Mouse (Mus musculus) cerebellum, postnatal 10 days (tissue): ENCODE data around the gene Recql5.
A peak's percentile ranks its signal among the peaks of the same experiment; 100 is the strongest.

Source experiments
- DNase-seq, 2 experiments: peaks; one replicate each; pipeline ENCODE4 v3.0.0; 2021; ENCODE audit warnings: mixed read lengths in 2 of 2

Gene Recql5

DNA sequence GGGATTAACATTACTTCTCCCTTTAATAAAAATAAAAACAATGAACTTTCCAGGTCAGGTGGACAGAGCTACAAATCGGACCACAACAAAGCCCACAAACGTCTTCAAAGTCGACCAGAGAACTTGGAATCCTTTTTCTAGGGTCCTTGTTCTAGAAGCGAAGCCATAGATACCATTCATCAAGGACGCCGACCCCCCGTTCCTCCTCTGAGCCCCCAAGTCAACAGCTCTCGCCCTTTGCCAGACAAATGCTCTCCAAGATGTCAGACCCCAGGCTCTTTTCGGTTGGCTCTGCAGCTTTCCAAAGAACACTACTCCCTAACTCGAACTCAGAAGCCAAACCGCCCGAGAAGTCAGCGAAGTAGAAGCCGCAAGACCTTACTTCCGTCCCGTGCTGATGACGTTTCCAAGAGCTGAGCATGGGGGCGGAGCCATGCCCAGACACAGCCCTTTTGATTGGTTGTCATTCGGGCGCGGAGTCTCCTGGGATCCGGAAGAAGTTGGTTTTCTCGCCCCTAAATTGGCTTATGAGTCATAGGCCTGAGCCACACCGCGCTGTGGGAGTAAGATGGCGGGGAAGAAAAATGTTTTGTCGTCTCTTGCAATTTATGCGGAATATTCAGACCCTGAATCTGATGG is at the start of gene Recql5, which contains the start of gene Sap30bp:
Gene Recql5 (minus strand): TSS at position 370 of the 639 bp plus-strand sequence.
Gene Sap30bp (plus strand): TSS at position 175 of the 639 bp plus-strand sequence.
- DNase-seq = peak; percentile 99

DNA sequence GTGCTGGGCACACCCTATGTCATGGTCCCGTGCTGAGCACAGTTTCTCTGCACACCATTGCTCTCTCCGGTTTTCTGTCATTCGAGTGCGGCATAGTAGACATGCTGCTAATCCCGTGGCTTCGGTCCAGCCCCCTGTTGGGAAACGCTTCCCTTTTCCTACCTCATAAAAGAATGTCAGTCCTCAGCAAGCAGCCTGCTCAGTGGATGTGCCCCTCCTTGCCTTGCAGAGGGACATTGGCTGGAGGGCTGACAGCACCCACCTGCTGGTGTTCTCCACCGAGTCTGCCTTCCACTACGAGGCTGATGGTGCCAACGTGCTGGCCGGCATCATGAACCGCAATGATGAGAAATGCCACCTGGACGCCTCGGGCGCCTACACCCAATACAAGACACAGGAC is 49.2 kb upstream of the Recql5 start:
- DNase-seq = peak; percentile 76 to 80

DNA sequence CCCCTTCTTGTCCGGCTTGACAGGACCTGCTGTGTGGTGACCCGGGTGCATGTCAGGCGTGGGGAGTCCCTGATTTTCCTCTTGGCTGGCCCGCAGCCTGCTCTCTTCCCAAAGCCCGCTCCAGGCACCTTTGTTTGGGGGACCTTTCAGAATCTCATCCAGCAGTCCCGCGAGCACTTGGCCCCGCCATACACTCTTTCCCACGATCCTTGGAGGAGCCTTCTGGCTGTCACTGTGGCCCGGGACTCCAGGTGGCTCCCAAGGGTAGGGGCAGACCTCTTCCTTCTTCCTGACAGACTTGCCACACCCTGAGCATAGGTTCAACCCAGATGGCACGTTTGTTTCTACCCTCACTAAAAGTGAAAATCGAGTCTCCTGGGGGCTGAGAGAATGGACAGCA is 42.3 kb upstream of the Recql5 start:
- DNase-seq = no peak

DNA sequence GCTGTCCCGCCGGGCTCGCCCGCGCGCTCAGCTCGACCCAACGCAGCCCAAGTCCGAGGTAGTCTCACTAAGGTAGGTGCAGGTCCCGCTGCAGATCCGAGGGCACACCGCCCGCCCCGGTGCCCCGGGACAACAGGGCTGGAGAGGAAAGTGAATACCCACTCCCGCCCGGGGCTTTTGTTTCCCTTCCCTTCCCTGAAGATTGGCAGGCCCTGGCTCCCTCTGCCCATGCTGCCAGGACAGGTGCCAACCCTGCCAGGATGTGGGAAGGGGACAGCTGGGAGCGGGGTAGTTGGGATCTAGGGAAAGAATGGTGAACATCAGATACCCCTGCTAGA is 41.8 kb upstream of the Recql5 start:
- DNase-seq = peak; percentile 74 to 77

DNA sequence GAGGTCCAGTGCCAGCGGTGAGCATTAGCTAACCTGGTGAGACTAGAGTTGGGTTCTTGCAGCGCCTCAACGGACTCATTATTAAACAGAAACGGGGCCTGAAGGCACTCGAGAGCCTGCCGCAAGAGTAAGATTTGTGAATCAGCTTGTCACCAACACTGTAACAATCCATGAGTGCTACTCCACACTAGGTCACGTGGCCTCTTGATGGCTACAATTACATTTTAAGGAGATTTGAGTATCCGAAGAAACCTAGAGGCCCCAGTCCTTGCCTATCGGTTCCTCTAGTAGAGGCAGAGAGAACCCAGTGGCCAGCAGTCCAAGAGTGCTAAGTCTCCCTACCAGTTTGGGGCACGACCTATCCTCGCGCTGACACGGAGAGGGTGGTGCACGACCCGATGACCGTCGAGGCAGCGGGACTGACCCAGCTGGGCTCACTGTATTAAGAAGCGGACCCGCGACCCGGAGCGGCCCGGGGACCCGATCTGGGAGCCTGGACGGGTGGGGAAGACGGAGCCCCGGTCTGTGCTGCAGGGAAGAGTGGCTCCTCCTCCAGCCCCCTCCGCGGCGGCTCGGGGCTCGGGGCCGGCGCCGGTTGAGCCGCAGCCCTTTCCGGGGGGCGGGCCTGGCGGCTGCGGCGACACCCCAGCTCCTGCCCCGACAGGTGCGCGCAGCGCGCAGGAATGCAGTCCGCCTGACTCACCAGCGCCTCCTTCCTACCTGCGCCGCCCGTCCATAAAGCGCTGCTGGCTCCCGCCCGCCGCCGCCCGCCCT is 41.2 kb upstream of the Recql5 start, which contains the start of gene Itgb4:
Gene Itgb4 (plus strand): TSS at position 401 of the 774 bp plus-strand sequence.
- peak in 1 of 2 experiments; percentile 53 for DNase-seq

DNA sequence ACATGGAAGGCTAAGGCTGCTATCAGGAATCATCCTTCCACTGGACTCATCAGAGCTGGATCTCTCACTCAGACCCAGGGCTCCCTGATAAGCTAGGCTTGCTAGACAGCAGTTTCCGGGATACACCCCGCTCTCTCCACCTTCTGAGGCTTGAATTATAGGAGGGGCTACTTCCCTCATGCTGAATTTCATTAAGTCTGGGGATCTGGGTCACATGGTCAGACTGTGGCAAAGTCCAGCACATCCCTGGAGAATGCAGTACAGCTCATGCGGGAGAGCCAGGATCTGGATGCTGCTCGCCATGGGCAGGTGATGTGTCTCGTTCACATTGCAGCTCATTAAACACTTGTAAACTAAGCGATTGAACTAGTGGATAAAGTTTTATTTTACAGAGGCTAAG is 37.7 kb upstream of the Recql5 start:
- DNase-seq = no peak

DNA sequence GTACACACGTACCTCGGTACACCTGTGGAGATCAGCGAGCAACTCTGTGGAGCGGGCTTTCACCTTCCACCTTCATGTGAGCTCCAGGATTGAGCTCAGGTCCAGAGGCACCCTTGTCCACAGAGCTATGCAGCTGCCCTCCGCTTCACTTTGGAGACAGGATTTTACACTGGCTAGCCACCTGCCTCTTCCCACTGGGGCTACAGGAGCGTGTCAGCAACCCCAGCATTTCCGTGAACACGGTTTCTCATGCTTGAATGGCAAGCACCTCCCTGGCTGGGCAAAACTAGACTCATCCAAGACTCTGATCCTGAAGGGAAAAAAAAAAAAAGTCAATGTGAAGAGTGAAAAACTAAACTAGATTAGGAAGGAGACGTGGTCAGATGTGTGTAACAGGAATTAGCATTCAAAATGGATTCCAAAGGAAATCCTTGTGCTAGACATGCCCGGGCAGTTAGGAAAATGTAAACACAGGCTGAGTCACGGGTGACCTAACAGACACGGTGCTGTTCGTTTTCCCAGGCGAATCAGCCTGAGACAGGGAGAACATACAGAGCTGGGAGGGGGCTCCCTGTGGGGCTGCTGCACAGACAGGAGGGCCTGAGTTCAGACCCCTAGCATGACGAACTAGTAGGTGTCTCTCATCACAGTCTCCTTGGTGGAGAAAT is 36.9 kb upstream of the Recql5 start:
- no peak for DNase-seq

DNA sequence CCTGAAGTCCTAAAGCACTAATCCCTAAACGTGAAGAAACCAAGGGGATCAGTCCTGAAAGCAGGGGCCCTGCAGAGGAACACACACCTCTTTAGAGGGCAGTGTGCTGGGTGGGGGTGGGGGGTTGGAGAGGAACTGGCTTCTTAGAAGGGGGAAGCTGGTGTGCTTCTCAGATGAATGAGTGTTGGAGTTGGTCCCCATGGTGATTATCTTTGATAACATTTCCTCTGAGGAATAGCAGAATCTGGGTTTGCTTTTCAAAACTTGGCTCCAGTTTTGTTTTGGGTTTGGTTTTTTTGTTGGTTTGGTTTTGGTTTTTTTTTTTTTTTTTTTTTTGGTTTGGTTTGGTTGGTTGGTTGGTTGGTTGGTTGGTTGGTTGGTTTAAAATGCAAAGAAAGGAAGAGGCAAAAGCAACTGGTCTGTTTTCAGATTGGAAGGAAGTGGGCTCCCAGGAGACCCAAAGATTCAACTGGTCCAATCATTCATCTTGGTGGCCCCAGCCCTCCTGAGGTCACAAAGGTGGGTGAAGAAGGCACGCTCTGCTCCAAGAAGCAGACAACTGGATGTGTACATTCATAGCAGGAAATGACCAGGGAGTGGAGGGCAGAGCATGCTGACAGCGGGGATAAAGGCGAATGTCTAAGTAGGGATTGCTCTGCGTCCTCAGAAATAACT is 35.6 kb upstream of the Recql5 start:
- DNase-seq = no peak

DNA sequence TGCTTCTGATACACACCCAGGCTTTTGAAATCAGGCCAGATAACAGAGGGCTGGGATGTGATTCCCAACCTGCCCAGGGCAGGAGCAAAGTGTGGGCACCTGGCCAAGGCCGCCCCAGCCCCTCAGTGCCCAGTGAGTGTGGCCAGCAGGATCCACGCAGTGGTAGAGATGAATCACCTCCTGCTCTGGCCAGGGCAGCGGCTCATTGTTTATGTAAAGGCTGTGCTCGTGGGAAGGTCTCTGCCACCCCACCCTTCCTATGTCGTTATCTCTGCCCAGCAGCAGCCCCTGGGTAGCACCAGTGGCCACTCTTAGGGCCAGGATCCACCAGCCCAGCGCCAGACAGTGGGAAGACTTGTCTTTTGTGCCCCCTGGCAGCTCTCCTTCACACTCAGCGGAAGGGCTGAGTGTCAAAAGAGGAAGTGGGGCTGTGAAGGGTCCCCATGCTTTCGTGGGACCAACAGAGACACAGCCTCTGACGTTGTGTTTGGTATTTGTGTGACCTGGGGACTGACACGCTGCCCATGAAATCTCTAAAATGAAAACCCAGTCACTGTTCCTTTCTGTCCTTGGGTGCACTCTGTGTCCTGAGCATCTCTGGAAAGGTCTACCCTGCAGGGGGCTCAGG is 31.8 kb upstream of the Recql5 start:
- no peak for DNase-seq

DNA sequence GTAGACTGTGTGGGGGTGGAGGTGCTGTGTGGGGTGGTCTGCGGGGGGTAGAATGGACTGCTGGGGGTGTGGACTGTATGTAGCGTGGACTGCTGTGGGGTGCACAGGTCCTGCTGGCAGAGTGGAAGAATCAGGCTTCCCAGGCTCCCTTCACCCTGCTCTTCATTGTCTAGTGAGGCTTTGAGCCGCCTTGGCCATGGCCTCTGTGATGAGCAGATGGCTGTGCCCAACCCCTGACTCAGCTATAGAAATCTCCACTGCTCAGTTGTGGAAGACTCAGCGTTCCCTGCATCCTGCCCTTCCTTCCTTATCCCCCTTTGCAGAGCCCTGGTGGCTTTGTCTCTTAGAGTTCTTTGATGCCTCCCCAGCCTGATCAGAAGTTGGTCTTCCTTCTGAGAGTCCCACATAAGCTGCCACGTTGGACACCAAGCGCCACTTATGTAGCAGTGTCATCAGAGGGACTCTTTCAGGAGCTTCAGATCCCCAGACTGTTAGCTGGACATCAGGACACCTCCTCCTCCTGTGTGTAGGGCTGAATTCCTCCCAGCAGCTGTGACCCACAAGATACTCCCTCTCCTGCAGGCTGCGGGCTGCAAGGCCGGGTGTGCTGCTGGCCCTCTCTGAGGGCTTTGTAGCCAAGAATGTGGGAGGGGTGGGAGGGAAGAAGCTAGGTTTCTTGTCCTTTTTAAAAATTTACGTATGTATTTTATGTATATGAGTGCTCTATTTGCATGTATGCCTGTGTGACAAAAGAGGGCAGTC is 29.6 kb upstream of the Recql5 start:
- no peak for DNase-seq

DNA sequence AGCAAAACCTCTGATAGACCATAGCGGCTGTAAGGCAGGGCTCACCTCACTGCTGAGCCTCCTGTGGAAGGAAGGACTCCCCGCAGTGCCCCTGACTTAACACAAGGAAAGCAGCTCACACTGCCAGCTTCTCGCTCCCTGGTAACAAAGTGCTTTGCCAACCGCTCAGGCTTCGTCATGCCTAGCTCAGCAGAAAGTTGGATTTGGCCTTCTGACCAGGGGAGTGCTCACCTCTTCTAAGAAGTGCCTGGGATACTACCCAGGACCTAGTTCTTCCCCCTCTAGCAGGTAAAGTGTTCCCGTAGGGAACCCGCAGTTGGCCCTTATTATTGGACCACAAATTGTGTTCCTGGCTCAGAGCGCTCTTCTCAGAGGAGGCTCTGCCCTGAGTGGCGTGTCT is 25.7 kb upstream of the Recql5 start:
- peak in 1 of 2 experiments; percentile 41 for DNase-seq

DNA sequence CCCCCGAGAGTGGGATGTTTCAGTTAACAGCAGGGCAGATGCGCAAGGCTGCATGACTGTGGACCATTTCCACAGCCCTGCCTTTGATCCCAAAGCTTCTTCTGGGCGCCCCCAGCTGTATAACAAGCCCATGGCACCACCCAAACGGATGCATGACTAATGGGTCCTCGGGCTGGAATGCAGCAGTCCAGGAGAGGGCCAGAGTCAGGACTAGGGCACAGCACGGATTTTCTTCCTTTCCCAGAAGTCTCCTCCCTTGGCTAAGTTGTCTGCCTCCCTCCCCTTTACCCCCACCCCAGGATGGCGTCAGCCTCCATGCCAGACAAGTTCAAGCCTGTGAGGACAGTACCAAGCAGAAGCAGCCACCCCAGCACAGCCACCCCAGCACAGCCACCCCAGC is 24.7 kb upstream of the Recql5 start:
- no peak for DNase-seq

DNA sequence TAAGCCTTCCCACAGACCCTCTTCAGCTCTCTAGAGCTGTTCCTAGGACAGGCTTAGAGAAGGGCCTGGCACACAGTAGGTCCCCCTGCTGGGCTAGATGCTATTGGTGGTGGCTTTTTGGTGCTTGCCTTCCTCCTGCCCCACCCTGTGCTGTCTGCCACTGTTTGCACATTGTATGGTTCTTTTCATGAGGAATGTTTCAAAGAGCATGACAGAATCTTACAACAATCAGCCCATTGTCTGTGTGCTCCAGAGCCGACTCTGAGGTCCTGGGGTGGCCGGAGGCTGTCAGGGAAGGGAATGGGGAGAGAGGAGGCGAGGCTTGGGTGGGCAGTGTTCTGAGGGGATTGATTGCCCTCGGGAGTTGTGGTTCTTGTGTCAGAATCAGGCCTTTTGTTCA is 23.2 kb upstream of the Recql5 start:
- DNase-seq = no peak

DNA sequence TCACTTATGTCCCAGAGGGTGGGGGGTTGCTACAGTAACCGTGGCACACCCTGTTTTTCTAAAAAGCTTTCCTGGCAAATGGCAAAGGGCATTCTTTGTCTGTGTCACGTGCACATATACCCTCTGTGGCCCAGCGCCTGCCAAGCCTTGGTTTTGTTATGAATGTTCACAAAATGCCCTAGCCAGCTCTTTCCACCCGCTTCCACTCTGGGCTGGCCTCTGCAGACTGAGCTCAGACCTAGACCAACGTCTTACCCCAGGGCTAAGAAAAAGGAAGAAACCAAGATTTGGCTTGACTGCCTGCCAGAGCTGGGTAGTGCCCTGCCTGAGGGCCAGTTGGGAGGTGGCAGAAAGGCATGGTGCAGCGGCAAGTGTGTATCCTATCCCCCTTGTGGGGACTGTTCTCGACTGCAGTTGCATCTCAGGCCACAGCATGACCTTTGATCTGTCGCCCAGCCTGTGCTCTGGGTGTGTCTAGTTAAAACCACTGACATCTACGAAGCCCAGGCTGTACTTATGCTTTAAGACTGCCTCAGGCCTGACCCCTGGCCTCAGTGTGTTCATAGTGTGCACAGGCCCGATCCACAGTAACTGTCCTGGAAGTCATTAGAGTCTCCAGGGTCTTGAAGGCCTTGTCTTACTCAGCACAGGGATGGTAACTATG is 22.1 kb upstream of the Recql5 start:
- DNase-seq = peak; percentile 31 to 38

DNA sequence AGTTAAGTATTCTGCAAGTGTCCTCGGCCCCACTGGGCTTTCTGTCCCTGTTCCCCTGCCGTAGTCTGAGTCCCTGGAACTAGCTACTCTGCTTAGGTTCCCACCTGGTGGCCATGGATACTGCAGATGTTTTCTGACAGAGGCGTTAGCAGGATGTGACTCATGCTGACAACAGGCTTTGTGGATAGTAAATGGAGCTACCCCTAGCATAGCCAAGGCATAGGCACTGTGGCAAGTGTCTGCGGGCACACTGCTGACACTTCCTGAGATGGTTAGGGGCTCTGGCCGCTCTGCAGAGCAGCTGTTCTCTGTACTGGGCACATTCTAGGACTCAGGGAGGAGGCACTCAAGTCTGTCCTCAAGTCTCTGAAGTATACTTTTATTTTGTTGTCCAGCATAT is 21.4 kb upstream of the Recql5 start:
- no peak for DNase-seq

DNA sequence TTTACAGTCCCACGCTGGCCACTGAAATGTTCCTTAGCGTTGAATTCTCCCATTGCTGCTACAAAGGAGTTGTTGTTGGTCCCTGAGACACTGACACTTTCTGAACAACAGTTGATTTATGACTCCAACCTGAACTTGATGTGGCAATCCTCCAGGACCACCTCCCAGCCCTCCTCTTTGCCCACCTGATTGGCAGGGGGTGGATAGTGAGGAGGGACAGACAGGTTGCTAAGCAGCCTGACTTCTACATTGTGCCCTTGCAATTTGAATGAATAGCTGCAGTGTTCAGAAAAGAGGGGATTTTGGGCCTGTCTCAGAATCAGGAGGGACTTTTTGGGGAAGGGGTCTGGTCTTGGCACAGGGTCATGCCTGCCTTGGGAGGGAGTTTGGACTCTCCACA is 17.4 kb upstream of the Recql5 start:
- no peak for DNase-seq

DNA sequence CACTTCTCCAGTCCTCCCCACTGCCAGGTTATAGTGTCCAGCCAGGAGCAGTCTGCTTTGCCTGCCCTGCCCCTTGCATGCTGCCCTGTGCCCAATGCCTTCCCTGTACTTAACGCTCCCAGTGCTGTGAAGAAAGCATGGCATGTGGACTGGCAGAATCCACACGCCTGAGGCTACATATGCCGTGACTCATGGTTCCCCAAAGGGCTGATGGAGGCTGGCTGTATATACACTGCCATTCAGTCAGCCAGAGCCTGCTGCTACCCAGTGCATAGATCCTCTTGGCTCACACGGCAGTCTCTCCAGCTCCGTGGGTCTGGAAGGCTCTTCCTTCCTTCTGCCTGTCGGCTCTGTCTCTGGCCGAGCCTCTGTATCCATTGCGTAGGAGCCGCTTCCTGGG is 15.0 kb upstream of the Recql5 start:
- DNase-seq = no peak

DNA sequence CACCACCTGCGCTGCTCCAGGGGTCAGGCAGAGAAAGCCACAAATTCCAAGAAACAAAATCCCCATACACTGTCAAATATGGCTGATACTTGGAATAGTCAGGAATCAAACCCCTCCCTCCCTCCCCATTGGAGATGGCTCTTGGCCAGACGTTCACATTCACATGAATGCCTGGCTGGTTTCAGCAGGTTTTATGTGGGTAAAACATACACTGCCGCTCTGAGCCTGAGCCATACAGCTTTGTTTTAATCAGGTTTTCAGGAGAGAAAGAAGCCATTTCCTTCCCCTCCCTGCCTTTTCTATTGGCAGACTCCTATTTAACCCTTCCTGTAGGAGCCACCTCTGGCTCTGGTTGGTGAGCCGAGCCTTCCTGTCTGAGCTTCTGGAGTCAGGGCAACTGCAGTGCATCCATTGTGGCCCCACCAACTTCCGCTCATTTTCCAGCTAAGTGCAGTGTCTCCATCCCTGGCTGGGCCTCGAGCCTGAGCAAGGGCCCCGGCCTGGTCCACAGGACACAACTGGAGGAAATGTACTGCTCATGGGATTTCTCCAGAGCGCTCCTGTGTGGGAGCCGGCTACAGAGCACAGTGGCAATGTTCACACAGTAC is 13.0 kb upstream of the Recql5 start:
- DNase-seq = no peak

DNA sequence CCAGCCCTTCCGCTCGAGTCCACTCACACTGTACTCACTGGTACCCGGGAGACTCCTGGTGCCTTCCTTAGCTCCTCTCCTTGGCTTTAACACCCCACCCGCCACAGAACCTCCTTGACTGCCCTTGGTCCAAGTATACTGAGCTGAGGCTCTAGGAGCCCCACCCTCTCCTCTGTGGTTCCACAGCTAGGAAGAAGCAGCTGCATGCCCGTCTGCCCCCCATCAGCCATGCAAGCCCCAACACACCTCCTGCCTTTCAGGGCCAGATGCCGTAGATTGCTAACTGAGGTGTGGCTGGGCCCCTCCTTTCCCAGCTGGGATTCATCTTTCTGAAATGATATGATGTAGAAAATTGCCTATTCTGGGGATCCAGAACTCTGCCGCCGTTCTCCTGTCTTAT is 12.0 kb upstream of the Recql5 start:
- no peak for DNase-seq

DNA sequence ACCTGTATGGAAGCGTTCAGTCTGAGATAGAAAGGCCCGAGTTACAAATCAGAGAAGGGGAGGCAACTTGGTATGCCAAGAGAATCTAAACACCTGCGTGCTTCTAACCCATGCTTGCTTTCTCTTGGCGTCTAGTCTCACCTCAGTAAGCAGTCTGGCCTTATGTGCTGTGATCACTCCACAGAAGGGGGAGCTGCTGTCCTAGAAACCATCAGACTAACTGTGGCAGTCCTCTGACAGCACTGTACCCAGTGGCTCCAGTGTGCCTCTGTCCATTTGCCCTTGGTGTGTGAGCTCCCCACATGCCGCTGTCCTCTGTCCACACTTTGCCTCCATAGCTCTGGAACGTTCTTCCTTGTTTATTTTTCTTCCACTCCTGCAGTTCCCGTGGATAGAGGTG is 8.7 kb upstream of the Recql5 start:
- no peak for DNase-seq

DNA sequence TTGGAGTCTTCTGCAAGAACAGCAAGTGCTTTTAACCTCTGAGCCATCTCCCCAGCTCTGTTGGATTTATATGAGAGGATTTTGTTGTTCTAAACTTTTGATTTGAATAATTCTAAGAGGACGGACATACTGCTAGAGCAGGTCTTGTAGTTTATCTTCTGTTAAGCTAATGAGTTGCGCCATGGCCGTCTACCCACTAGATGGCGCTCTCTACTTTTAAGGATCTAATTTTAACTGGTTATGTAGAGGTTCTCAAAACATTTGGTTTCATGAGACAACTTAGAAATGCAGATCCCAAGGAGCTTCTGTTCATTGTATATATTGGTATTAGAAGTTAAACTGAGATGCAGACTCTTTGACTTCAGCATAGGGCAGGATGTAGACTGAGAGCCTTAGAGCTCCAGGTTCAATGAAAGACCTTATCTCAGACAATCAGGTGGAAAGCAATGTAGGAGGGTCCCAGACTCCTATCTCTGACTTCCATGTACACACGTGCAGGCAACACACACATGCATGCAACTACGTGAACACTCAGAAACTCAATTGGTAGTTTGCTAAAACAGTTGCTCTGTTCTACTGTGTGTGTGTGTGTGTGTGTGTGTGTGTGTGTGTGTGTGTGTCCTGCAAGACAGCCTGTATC is 6.5 kb upstream of the Recql5 start:
- DNase-seq = peak; percentile 78 to 87
